Mouse (Mus musculus) pancreas, adult 10 weeks (tissue): ENCODE data around the gene Chtf18. TPM values are rescaled to one million over a fixed set of nuclear protein-coding genes. Genes with fewer than 3 reads are reported as not detected.

Experiments used
- polyA plus RNA-seq: library from polyadenylated mRNA; stranded (reverse); fragments of 350-450 nt; fragmentation: Illumina TruSeq; extraction: RNeasy Lipid Tissue Mini Kit (QIAGEN cat#74804); gene quantifications from one replicate; pipeline ENCODE4 v1.2.3, GENCODE M21; 2015; ENCODE audit warnings: low read depth, low replicate concordance; ENCODE audit not compliant: insufficient read depth

The Chtf18 gene
- 1.3 TPM for polyA plus RNA-seq

GRCm38 (mm10) chr17:25727265-25728008 is at the start of gene Chtf18, which contains the start of gene Rpusd1:
TSS of gene Chtf18 (minus strand) at chr17:25727419.
TSS of gene Rpusd1 (plus strand) at chr17:25727670.

GRCm38 (mm10) chr17:25773549-25774120 is 46.4 kb upstream of the Chtf18 start, which contains the start of gene Narfl:
TSS of gene Narfl (plus strand) at chr17:25773776.

GRCm38 (mm10) chr17:25754241-25754640 is 27.0 kb upstream of the Chtf18 start, which contains the start of gene Msln:
TSS of gene Msln (minus strand) at chr17:25754378.

GRCm38 (mm10) chr17:25735745-25736144 is 8.5 kb upstream of the Chtf18 start, which contains the start of gene Mslnl:
TSS of gene Mslnl (plus strand) at chr17:25736042.

GRCm38 (mm10) chr17:25716711-25717637 is 10.2 kb downstream of the Chtf18 start, which contains the start of gene Gng13:
TSS of gene Gng13 (plus strand) at chr17:25717171.

Other genes starting within 250 kb of the Chtf18 start
- not detected for gene Sstr5, start 230.1 kb downstream of the Chtf18 start, polyA plus RNA-seq
- not detected for gene Sox8, start 156.7 kb downstream of the Chtf18 start, polyA plus RNA-seq
- 6.1 TPM for gene Lmf1, start 148.3 kb downstream of the Chtf18 start, polyA plus RNA-seq
- gene Gng13, start 10.2 kb downstream of the Chtf18 start, polyA plus RNA-seq, result not detected
- 4.7 TPM for gene Rpusd1, start 251 bp upstream of the Chtf18 start, polyA plus RNA-seq
- not detected for gene Mslnl, start 8.6 kb upstream of the Chtf18 start, polyA plus RNA-seq
- 29.2 TPM for gene Msln, start 27.0 kb upstream of the Chtf18 start, polyA plus RNA-seq
- gene Narfl, start 46.4 kb upstream of the Chtf18 start, polyA plus RNA-seq, result 9.7 TPM
- gene Haghl, start 58.3 kb upstream of the Chtf18 start, polyA plus RNA-seq, result 9.3 TPM
- gene Ccdc78, start 59.2 kb upstream of the Chtf18 start, polyA plus RNA-seq, result not detected
- gene Fam173a, start 65.5 kb upstream of the Chtf18 start, polyA plus RNA-seq, result 35.5 TPM
- not detected for gene AC134908.4, start 68.2 kb upstream of the Chtf18 start, polyA plus RNA-seq
- 7.6 TPM for gene Metrn, start 69.7 kb upstream of the Chtf18 start, polyA plus RNA-seq
- gene Fbxl16, start 81.7 kb upstream of the Chtf18 start, polyA plus RNA-seq, result 9.7 TPM
- 5.2 TPM for gene Wdr24, start 96.2 kb upstream of the Chtf18 start, polyA plus RNA-seq
- 31.5 TPM for gene Jmjd8, start 101.4 kb upstream of the Chtf18 start, polyA plus RNA-seq
- gene Stub1, start 106.0 kb upstream of the Chtf18 start, polyA plus RNA-seq, result 46.1 TPM
- 2.8 TPM for gene Rhbdl1, start 109.9 kb upstream of the Chtf18 start, polyA plus RNA-seq
- 4.0 TPM for gene Gm20683, start 114.3 kb upstream of the Chtf18 start, polyA plus RNA-seq
- 10.2 TPM for gene Rhot2, start 117.4 kb upstream of the Chtf18 start, polyA plus RNA-seq
- 13.6 TPM for gene Wdr90, start 134.1 kb upstream of the Chtf18 start, polyA plus RNA-seq
- gene Mcrip2, start 141.3 kb upstream of the Chtf18 start, polyA plus RNA-seq, result 44.5 TPM
- gene Mettl26, start 147.7 kb upstream of the Chtf18 start, polyA plus RNA-seq, result 26.2 TPM
- 1.3 TPM for gene Wfikkn1, start 153.4 kb upstream of the Chtf18 start, polyA plus RNA-seq
- gene Rab40c, start 192.3 kb upstream of the Chtf18 start, polyA plus RNA-seq, result 5.7 TPM
- 18.6 TPM for gene Pigq, start 217.5 kb upstream of the Chtf18 start, polyA plus RNA-seq
- not detected for gene Nhlrc4, start 217.5 kb upstream of the Chtf18 start, polyA plus RNA-seq
- gene A930017K11Rik, start 225.1 kb upstream of the Chtf18 start, polyA plus RNA-seq, result not detected